Mouse (Mus musculus) neural tube, embryonic 13.5 days (tissue): ENCODE results near the gene Gm49333. TPM values are rescaled to one million over a fixed set of nuclear protein-coding genes. Genes with fewer than 3 reads are reported as not detected.
A peak's percentile ranks its signal among the peaks of the same experiment; 100 is the strongest.

Experiments
- microRNA counts: library from miRNA; unstranded; fragments of <30 nt; microRNA quantifications from one replicate; lab custom pipeline; 2016
- microRNA-seq: library from miRNA; unstranded; fragments of <30 nt; microRNA quantifications from one replicate; pipeline ENCODE4, GENCODE M21; 2016
- polyA plus RNA-seq: library from polyadenylated mRNA; unstranded; fragments of >200 nt; fragmentation: Nextera tagmentation; extraction: Ambion mirVana; gene quantifications from 2 replicates; pipeline ENCODE4 v1.2.1, GENCODE M21; 2015

Gene Gm49333
- polyA plus RNA-seq, 1 experiment from 2014 or later: 1.4 TPM

MicroRNAs within 50 kb of the gene (microRNA counts, 519-probe panel; counts per million panel counts)
- 3,632 counts per million, percentile 53 among the panel's probes with 10 or more counts for microRNA mmu-miR-1224 (lab: Ali Mortazavi, UCI)

Small RNA genes within 50 kb of the gene (microRNA-seq; reads per million reads assigned to microRNA genes)
- gene Mir1224: 37.0 reads per million, percentile 42 among the genes with 10 or more reads in this experiment

Other genes starting within 250 kb of the Gm49333 start
- gene Abcc5, start 185.2 kb upstream of the Gm49333 start, polyA plus RNA-seq: 120 and 123 TPM in 2 replicates
- gene Eif2b5, start 112.8 kb upstream of the Gm49333 start, polyA plus RNA-seq: 102 and 103 TPM in 2 replicates
- gene Dvl3, start 94.6 kb upstream of the Gm49333 start, polyA plus RNA-seq: 48.5 and 55.4 TPM in 2 replicates
- 1,020 and 1,063 TPM in 2 replicates for gene Ap2m1, start 76.1 kb upstream of the Gm49333 start, polyA plus RNA-seq
- gene Abcf3, start 63.0 kb upstream of the Gm49333 start, polyA plus RNA-seq: 72.2 and 81.5 TPM in 2 replicates
- gene Vwa5b2, start 22.1 kb upstream of the Gm49333 start, polyA plus RNA-seq: 23.8 and 27.0 TPM in 2 replicates
- gene Eef1akmt4, start within 50 bp of the Gm49333 start, polyA plus RNA-seq: 15.0 and 16.2 TPM in 2 replicates
- gene Alg3, start 125 bp downstream of the Gm49333 start, polyA plus RNA-seq: 43.2 and 44.8 TPM in 2 replicates
- 20.8 and 23.7 TPM in 2 replicates for gene Camk2n2, start 9.7 kb downstream of the Gm49333 start, polyA plus RNA-seq
- gene Ece2, start 18.2 kb downstream of the Gm49333 start, polyA plus RNA-seq: 12.2 and 12.8 TPM in 2 replicates
- gene Psmd2, start 40.0 kb downstream of the Gm49333 start, polyA plus RNA-seq: 352 and 361 TPM in 2 replicates
- gene Eif4g1, start 56.7 kb downstream of the Gm49333 start, polyA plus RNA-seq: 141 and 144 TPM in 2 replicates
- 26.3 and 27.8 TPM in 2 replicates for gene Fam131a, start 81.6 kb downstream of the Gm49333 start, polyA plus RNA-seq
- 89.9 and 92.3 TPM in 2 replicates for gene Polr2h, start 106.1 kb downstream of the Gm49333 start, polyA plus RNA-seq
- 30.8 and 31.4 TPM in 2 replicates for gene Clcn2, start 106.1 kb downstream of the Gm49333 start, polyA plus RNA-seq
- 5.8 and 6.9 TPM in 2 replicates for gene Chrd, start 121.5 kb downstream of the Gm49333 start, polyA plus RNA-seq
- 0.99 and 1.5 TPM in 2 replicates for gene Thpo, start 122.9 kb downstream of the Gm49333 start, polyA plus RNA-seq